Mouse (Mus musculus): ENCODE measurements around the gene E130208F15Rik. TPM values are rescaled to one million over a fixed set of nuclear protein-coding genes. Genes with fewer than 3 reads are reported as not detected.

The E130208F15Rik gene
- polyA plus RNA-seq (2017; shearing (Covaris generic)) = not detected

GRCm38 (mm10) chr7:30321539-30322284 lies at the start of gene E130208F15Rik:
E130208F15Rik (plus strand) TSS chr7:30321740.

GRCm38 (mm10) chr7:30279951-30280669 lies 41.4 kb upstream of the E130208F15Rik start, which contains the start of the genes Thap8 and Wdr62:
Thap8 (plus strand) TSS chr7:30280094.
Wdr62 (minus strand) TSS chr7:30280419.

GRCm38 (mm10) chr7:30291215-30292131 lies 30.1 kb upstream of the E130208F15Rik start, which contains the start of gene Clip3:
Clip3 (plus strand) TSS chr7:30291728.

GRCm38 (mm10) chr7:30308076-30309005 lies 13.2 kb upstream of the E130208F15Rik start, which contains the start of gene Alkbh6:
Alkbh6 (plus strand) TSS chr7:30308717.

GRCm38 (mm10) chr7:30314721-30315155 lies 6.8 kb upstream of the E130208F15Rik start, which contains the start of gene Syne4:
Syne4 (plus strand) TSS chr7:30314807.

GRCm38 (mm10) chr7:30323795-30324194 lies 2.3 kb downstream of the E130208F15Rik start, which contains the start of gene Sdhaf1:
Sdhaf1 (minus strand) TSS chr7:30323895.

GRCm38 (mm10) chr7:30362652-30363343 lies 41.3 kb downstream of the E130208F15Rik start, which contains the start of gene Lrfn3:
Lrfn3 (minus strand) TSS chr7:30362772.

Other genes starting within 250 kb of the E130208F15Rik start
- gene Zfp82, start 248.8 kb upstream of the E130208F15Rik start, polyA plus RNA-seq (2017; shearing (Covaris generic)) = 7.3 TPM
- gene Gm26920, start 231.3 kb upstream of the E130208F15Rik start, polyA plus RNA-seq (2017; shearing (Covaris generic)) = not detected
- 7.2 TPM for gene Zfp566, start 231.2 kb upstream of the E130208F15Rik start, polyA plus RNA-seq (2017; shearing (Covaris generic))
- 54.9 TPM for gene Zfp260, start 227.0 kb upstream of the E130208F15Rik start, polyA plus RNA-seq (2017; shearing (Covaris generic))
- gene Zfp382, start 199.8 kb upstream of the E130208F15Rik start, polyA plus RNA-seq (2017; shearing (Covaris generic)) = 9.6 TPM
- 49.7 TPM for gene Zfp146, start 152.0 kb upstream of the E130208F15Rik start, polyA plus RNA-seq (2017; shearing (Covaris generic))
- gene Cox7a1, start 137.6 kb upstream of the E130208F15Rik start, polyA plus RNA-seq (2017; shearing (Covaris generic)) = not detected
- 52.2 TPM for gene Capns1, start 122.9 kb upstream of the E130208F15Rik start, polyA plus RNA-seq (2017; shearing (Covaris generic))
- 27.8 TPM for gene Polr2i, start 89.8 kb upstream of the E130208F15Rik start, polyA plus RNA-seq (2017; shearing (Covaris generic))
- gene Tbcb, start 89.5 kb upstream of the E130208F15Rik start, polyA plus RNA-seq (2017; shearing (Covaris generic)) = 34.7 TPM
- gene Ovol3, start 86.0 kb upstream of the E130208F15Rik start, polyA plus RNA-seq (2017; shearing (Covaris generic)) = not detected
- 1.0 TPM for gene Thap8, start 41.6 kb upstream of the E130208F15Rik start, polyA plus RNA-seq (2017; shearing (Covaris generic))
- gene Wdr62, start 41.3 kb upstream of the E130208F15Rik start, polyA plus RNA-seq (2017; shearing (Covaris generic)) = 5.2 TPM
- not detected for gene Clip3, start 30.0 kb upstream of the E130208F15Rik start, polyA plus RNA-seq (2017; shearing (Covaris generic))
- 92.8 TPM for gene Alkbh6, start 13.0 kb upstream of the E130208F15Rik start, polyA plus RNA-seq (2017; shearing (Covaris generic))
- gene Syne4, start 6.9 kb upstream of the E130208F15Rik start, polyA plus RNA-seq (2017; shearing (Covaris generic)) = 6.1 TPM
- 24.2 TPM for gene Sdhaf1, start 2.2 kb downstream of the E130208F15Rik start, polyA plus RNA-seq (2017; shearing (Covaris generic))
- not detected for gene Lrfn3, start 41.0 kb downstream of the E130208F15Rik start, polyA plus RNA-seq (2017; shearing (Covaris generic))
- not detected for gene Tyrobp, start 92.0 kb downstream of the E130208F15Rik start, polyA plus RNA-seq (2017; shearing (Covaris generic))
- 367 TPM for gene Hcst, start 98.1 kb downstream of the E130208F15Rik start, polyA plus RNA-seq (2017; shearing (Covaris generic))
- gene Nfkbid, start 100.0 kb downstream of the E130208F15Rik start, polyA plus RNA-seq (2017; shearing (Covaris generic)) = 181 TPM
- 3.6 TPM for gene Aplp1, start 123.8 kb downstream of the E130208F15Rik start, polyA plus RNA-seq (2017; shearing (Covaris generic))
- gene Kirrel2, start 135.9 kb downstream of the E130208F15Rik start, polyA plus RNA-seq (2017; shearing (Covaris generic)) = not detected
- not detected for gene Nphs1, start 136.6 kb downstream of the E130208F15Rik start, polyA plus RNA-seq (2017; shearing (Covaris generic))
- not detected for gene Prodh2, start 171.9 kb downstream of the E130208F15Rik start, polyA plus RNA-seq (2017; shearing (Covaris generic))
- gene Arhgap33, start 213.3 kb downstream of the E130208F15Rik start, polyA plus RNA-seq (2017; shearing (Covaris generic)) = 1.2 TPM
- gene Hspb6, start 230.4 kb downstream of the E130208F15Rik start, polyA plus RNA-seq (2017; shearing (Covaris generic)) = 5.3 TPM
- 4.3 TPM for gene Proser3, start 230.6 kb downstream of the E130208F15Rik start, polyA plus RNA-seq (2017; shearing (Covaris generic))
- 53.4 TPM for gene Lin37, start 238.1 kb downstream of the E130208F15Rik start, polyA plus RNA-seq (2017; shearing (Covaris generic))
- gene U2af1l4, start 241.6 kb downstream of the E130208F15Rik start, polyA plus RNA-seq (2017; shearing (Covaris generic)) = 85.7 TPM
- gene Gm49396, start 241.6 kb downstream of the E130208F15Rik start, polyA plus RNA-seq (2017; shearing (Covaris generic)) = 68.6 TPM
- gene Psenen, start 241.9 kb downstream of the E130208F15Rik start, polyA plus RNA-seq (2017; shearing (Covaris generic)) = 168 TPM
- gene Igflr1, start 243.7 kb downstream of the E130208F15Rik start, polyA plus RNA-seq (2017; shearing (Covaris generic)) = 38.1 TPM